Mouse (Mus musculus) adipose tissue, adult 10 weeks (tissue): ENCODE measurements around the gene Krtap5-3. TPM values are rescaled to one million over a fixed set of nuclear protein-coding genes. Genes with fewer than 3 reads are reported as not detected.

Experiments used
- polyA plus RNA-seq: library from polyadenylated mRNA; stranded (reverse); fragments of 350-450 nt; fragmentation: Illumina TruSeq; extraction: RNeasy Lipid Tissue Mini Kit (QIAGEN cat#74804); gene quantifications from one replicate; pipeline ENCODE4 v1.2.3, GENCODE M21; 2014; ENCODE audit warnings: low read depth, low replicate concordance

Gene Krtap5-3
- polyA plus RNA-seq, result not detected

GRCm38 (mm10) chr7:142201064-142201463 lies at the start of gene Krtap5-3:
Gene Krtap5-3, plus strand, starts transcription at chr7:142201364.

GRCm38 (mm10) chr7:142157013-142157412 lies 44.2 kb upstream of the Krtap5-3 start, which contains the start of gene Gm29735:
Gene Gm29735, minus strand, starts transcription at chr7:142157113.

DNA sequence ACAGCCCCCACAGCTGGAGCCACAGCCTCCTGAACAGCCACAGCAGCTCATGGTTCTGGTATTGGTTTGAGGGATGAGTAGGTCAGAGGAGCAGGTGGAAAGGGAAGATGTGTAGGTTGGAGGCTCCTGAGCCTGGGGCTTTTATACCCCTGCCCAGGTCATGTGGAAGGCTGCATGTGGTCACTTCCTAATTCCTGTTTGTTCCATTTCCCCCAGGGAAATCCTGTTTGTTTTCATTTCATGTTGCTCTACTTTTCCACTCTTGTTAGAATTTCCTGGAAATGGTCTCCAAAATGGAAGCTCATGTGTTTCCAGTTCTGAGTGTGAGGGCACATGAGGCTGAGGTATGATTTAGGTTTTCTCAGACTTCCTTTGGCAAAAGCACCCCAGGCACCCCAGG lies 35.5 kb upstream of the Krtap5-3 start, which contains the start of gene Gm4553:
Gm4553 (minus strand) TSS at position 101 of the 400 bp plus-strand sequence.

DNA sequence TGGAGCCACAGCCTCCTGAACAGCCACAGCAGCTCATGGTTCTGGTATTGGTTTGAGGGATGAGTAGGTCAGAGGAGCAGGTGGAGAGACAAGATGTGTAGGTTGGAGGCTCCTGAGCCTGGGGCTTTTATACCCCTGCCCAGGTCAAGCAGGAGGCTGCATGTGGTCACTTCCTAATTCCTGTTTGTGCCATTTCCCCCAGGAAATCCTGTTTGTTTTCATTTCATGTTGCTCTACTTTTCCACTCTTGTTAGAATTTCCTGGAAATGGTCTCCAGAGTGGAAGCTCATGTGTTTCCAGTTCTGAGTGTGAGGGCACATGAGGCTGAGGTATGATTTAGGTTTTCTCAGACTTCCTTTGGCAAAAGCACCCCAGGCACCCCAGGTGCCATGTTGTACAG lies 25.3 kb upstream of the Krtap5-3 start, which contains the start of gene Krtap5-2:
Krtap5-2 (minus strand) TSS at position 101 of the 400 bp plus-strand sequence.

GRCm38 (mm10) chr7:142190289-142190688 lies 10.9 kb upstream of the Krtap5-3 start, which contains the start of gene Gm10153:
Gene Gm10153, minus strand, starts transcription at chr7:142190389.

DNA sequence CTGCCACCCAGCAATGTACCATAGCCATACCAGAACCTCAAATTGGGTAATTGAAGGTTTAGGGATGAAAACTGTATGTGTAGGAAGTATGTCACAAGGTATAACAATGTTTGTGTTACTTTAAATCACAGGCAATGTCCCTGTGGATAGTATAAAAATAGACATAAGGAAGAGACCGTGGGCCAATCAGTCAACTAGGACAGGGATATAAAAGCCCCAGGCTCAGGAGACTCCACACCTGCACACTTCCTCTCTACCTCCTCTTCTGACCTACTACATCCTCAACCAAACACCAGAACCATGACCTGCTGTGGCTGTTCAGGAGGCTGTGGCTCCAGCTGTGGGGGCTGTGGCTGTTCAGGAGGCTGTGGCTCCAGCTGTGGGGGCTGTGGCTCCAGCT lies 10.4 kb downstream of the Krtap5-3 start, which contains the start of gene Gm7579:
Gm7579 (plus strand) TSS at position 301 of the 400 bp plus-strand sequence.

DNA sequence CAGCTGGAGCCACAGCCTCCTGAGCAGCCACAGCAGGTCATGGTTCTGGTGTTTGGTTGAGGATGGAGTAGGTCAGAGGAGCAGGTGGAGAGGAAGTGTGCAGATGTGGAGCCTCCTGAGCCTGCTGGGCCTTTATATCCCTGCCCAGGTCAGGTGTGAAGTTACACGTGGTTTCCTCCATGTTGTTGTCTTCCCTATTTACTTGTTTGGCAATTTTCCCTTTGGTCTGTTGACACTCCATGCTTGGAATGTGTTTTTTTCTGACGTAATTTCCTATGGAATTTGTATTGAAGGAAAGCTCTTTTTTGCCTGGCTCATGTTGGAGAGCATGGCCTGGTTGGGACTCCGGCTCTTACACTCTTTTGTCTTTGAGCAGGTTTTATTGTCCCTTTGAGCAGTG lies 28.7 kb downstream of the Krtap5-3 start, which contains the start of gene Krtap5-5:
Krtap5-5 (minus strand) TSS at position 101 of the 400 bp plus-strand sequence.

DNA sequence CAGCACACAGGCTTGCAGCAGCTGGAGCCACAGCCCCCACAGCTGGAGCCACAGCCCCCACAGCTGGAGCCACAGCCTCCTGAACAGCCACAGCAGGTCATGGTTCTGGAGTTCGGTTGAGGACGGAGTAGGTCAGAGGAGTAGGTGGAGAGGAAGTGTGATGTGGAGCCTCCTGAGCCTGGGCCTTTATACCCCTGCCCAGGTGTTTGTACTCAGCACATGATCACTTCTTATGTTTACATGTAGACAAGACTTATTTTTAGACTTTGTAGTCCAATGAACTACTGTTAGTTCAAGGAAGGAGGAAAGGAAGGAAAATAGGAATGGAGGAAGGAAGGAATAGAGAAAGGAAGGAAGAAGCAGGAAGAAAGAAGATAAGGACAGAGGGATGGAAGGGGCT lies 39.8 kb downstream of the Krtap5-3 start, which contains the start of gene Gm40460:
Gm40460 (minus strand) TSS at position 101 of the 400 bp plus-strand sequence.

Other genes starting within 250 kb of the Krtap5-3 start
- 41.4 TPM for gene Mob2, start 140.3 kb upstream of the Krtap5-3 start, polyA plus RNA-seq
- 7.1 TPM for gene Dusp8, start 105.5 kb upstream of the Krtap5-3 start, polyA plus RNA-seq
- gene Gm45618, start 80.6 kb upstream of the Krtap5-3 start, polyA plus RNA-seq, result not detected
- gene Gm39115, start 65.3 kb upstream of the Krtap5-3 start, polyA plus RNA-seq, result not detected
- not detected for gene Gm45337, start 56.8 kb upstream of the Krtap5-3 start, polyA plus RNA-seq
- gene Gm29735, start 44.3 kb upstream of the Krtap5-3 start, polyA plus RNA-seq, result not detected
- not detected for gene Gm4553, start 35.6 kb upstream of the Krtap5-3 start, polyA plus RNA-seq
- gene Krtap5-2, start 25.4 kb upstream of the Krtap5-3 start, polyA plus RNA-seq, result not detected
- not detected for gene Gm10153, start 11.0 kb upstream of the Krtap5-3 start, polyA plus RNA-seq
- not detected for gene Gm7579, start 10.5 kb downstream of the Krtap5-3 start, polyA plus RNA-seq
- not detected for gene Krtap5-5, start 28.6 kb downstream of the Krtap5-3 start, polyA plus RNA-seq
- gene Gm40460, start 39.7 kb downstream of the Krtap5-3 start, polyA plus RNA-seq, result not detected
- not detected for gene Gm2431, start 57.0 kb downstream of the Krtap5-3 start, polyA plus RNA-seq
- not detected for gene Gm4559, start 73.0 kb downstream of the Krtap5-3 start, polyA plus RNA-seq
- not detected for gene Krtap5-1, start 95.8 kb downstream of the Krtap5-3 start, polyA plus RNA-seq
- gene Krtap5-4, start 102.2 kb downstream of the Krtap5-3 start, polyA plus RNA-seq, result not detected
- 2.1 TPM for gene Ifitm10, start 172.4 kb downstream of the Krtap5-3 start, polyA plus RNA-seq
- not detected for gene Gm49369, start 181.3 kb downstream of the Krtap5-3 start, polyA plus RNA-seq
- gene Ctsd, start 186.7 kb downstream of the Krtap5-3 start, polyA plus RNA-seq, result 780 TPM
- not detected for gene Syt8, start 233.5 kb downstream of the Krtap5-3 start, polyA plus RNA-seq
- gene Tnni2, start 240.4 kb downstream of the Krtap5-3 start, polyA plus RNA-seq, result 2.1 TPM